Mouse (Mus musculus): ENCODE data around the gene Suclg2. TPM values are rescaled to one million over a fixed set of nuclear protein-coding genes. Genes with fewer than 3 reads are reported as not detected.

Suclg2 gene
- polyA plus RNA-seq, 1 experiment from 2014 or later, result 56.5 TPM

- Histone ChIP-seq H3K27me3 (ENCODE audit: control insufficient read depth, insufficient read depth, low read length) (no peaks in the 10 kb centered on the region), H3K9me3 (ENCODE audit: control insufficient read depth, low read length) (no peaks in the 10 kb centered on the region), H3K27ac (replicated peaks; ENCODE audit: low read depth, low read length) (no peak overlapping the region), H3K9ac (ENCODE audit: low read length) (no peak overlapping the region), H3K36me3 (ENCODE audit: control insufficient read depth, insufficient read depth, low read length) (no peaks in the 10 kb centered on the region), H3K4me1 (ENCODE audit: control insufficient read depth, insufficient read depth, low read length) (no peaks in the 10 kb centered on the region), H3K4me2 (ENCODE audit: low read depth, severe bottlenecking) (no peak overlapping the region), H3K4me3 (ENCODE audit: low read depth, low read length) (no peak overlapping the region)
- ATAC-seq (ENCODE audit: insufficient number of reproducible peaks, low FRiP score, low TSS enrichment, low read depth) (no peak), DNase-seq (ENCODE audit: low spot score) (no peak)
- WGBS, result 88% methylated on average over 3 of the region's 3 CpGs
These were observed 1.2 kb upstream of the Suclg2 start for GRCm38 (mm10) chr6:95719791-95720190.

- no peaks in the 10 kb centered on the region for H3K36me3 ChIP-seq (ENCODE audit: control insufficient read depth, insufficient read depth, low read length)
- H3K4me2 ChIP-seq (ENCODE audit: low read depth, severe bottlenecking), result peak overlapping the region; percentile 68; the same call in 1 of the 2 replicates
- WGBS, result 0% methylated on average over 1 of the region's 1 CpGs
- DNase-seq (ENCODE audit: low spot score), result no peak
- no peaks in the 10 kb centered on the region for H3K9me3 ChIP-seq (ENCODE audit: control insufficient read depth, low read length)
- 0 out of 2 replicates have a peak, but pooled peaks cover 1% of the 10 kb centered on the region for H3K4me1 ChIP-seq (ENCODE audit: control insufficient read depth, insufficient read depth, low read length)
- ATAC-seq (ENCODE audit: insufficient number of reproducible peaks, low FRiP score, low TSS enrichment, low read depth), result peak; percentile 29
- no peaks in the 10 kb centered on the region for H3K27me3 ChIP-seq (ENCODE audit: control insufficient read depth, insufficient read depth, low read length)
- H3K9ac ChIP-seq (ENCODE audit: low read length), result peak overlapping the region; percentile 27; the same call in 1 of the 2 replicates
- peak overlapping the region; percentile 69 for H3K4me3 ChIP-seq (ENCODE audit: low read depth, low read length)
- no peak overlapping the region for H3K27ac ChIP-seq (replicated peaks; ENCODE audit: low read depth, low read length)
These were observed 351 bp upstream of the Suclg2 start for GRCm38 (mm10) chr6:95718969-95719333.

GRCm38 (mm10) chr6:95717071-95717470 lies 1.5 kb downstream of the Suclg2 start:
- H3K4me2 ChIP-seq (ENCODE audit: low read depth, severe bottlenecking), result no peak overlapping the region
- H3K36me3 ChIP-seq (ENCODE audit: control insufficient read depth, insufficient read depth, low read length), result no peaks in the 10 kb centered on the region
- ATAC-seq (ENCODE audit: insufficient number of reproducible peaks, low FRiP score, low TSS enrichment, low read depth) (no peak), DNase-seq (ENCODE audit: low spot score) (no peak)
- H3K27ac ChIP-seq (replicated peaks; ENCODE audit: low read depth, low read length), result no peak overlapping the region
- no peaks in the 10 kb centered on the region for H3K9me3 ChIP-seq (ENCODE audit: control insufficient read depth, low read length)
- H3K4me1 ChIP-seq (ENCODE audit: control insufficient read depth, insufficient read depth, low read length), result 0 out of 2 replicates have a peak, but pooled peaks cover 5% of the 10 kb centered on the region
- H3K4me3 ChIP-seq (ENCODE audit: low read depth, low read length), result no peak overlapping the region
- 78% methylated on average over 3 of the region's 3 CpGs for WGBS
- no peaks in the 10 kb centered on the region for H3K27me3 ChIP-seq (ENCODE audit: control insufficient read depth, insufficient read depth, low read length)
- H3K9ac ChIP-seq (ENCODE audit: low read length), result no peak overlapping the region

GRCm38 (mm10) chr6:95716476-95716875 lies 2.1 kb downstream of the Suclg2 start:
- no peak overlapping the region for H3K4me3 ChIP-seq (ENCODE audit: low read depth, low read length)
- H3K27ac ChIP-seq (replicated peaks; ENCODE audit: low read depth, low read length), result no peak overlapping the region
- H3K9ac ChIP-seq (ENCODE audit: low read length), result no peak overlapping the region
- 90% methylated on average over 5 of the region's 5 CpGs for WGBS
- 0 out of 2 replicates have a peak, but pooled peaks cover 5% of the 10 kb centered on the region for H3K4me1 ChIP-seq (ENCODE audit: control insufficient read depth, insufficient read depth, low read length)
- no peaks in the 10 kb centered on the region for H3K9me3 ChIP-seq (ENCODE audit: control insufficient read depth, low read length)
- no peak for DNase-seq (ENCODE audit: low spot score)
- ATAC-seq (ENCODE audit: insufficient number of reproducible peaks, low FRiP score, low TSS enrichment, low read depth), result no peak
- H3K36me3 ChIP-seq (ENCODE audit: control insufficient read depth, insufficient read depth, low read length), result no peaks in the 10 kb centered on the region
- no peaks in the 10 kb centered on the region for H3K27me3 ChIP-seq (ENCODE audit: control insufficient read depth, insufficient read depth, low read length)
- no peak overlapping the region for H3K4me2 ChIP-seq (ENCODE audit: low read depth, severe bottlenecking)

GRCm38 (mm10) chr6:95713245-95713644 lies 5.4 kb downstream of the Suclg2 start:
- ATAC-seq (ENCODE audit: insufficient number of reproducible peaks, low FRiP score, low TSS enrichment, low read depth), result no peak
- H3K9me3 ChIP-seq (ENCODE audit: control insufficient read depth, low read length), result no peaks in the 10 kb centered on the region
- no peak overlapping the region for H3K4me2 ChIP-seq (ENCODE audit: low read depth, severe bottlenecking)
- H3K4me1 ChIP-seq (ENCODE audit: control insufficient read depth, insufficient read depth, low read length), result peaks cover 8% of the 10 kb centered on the region; the same call in 1 of the 2 replicates
- no peaks in the 10 kb centered on the region for H3K27me3 ChIP-seq (ENCODE audit: control insufficient read depth, insufficient read depth, low read length)
- no peaks in the 10 kb centered on the region for H3K36me3 ChIP-seq (ENCODE audit: control insufficient read depth, insufficient read depth, low read length)
- no peak overlapping the region for H3K9ac ChIP-seq (ENCODE audit: low read length)
- DNase-seq (ENCODE audit: low spot score), result no peak
- WGBS, result 22% methylated on average over 5 of the region's 5 CpGs
- no peak overlapping the region for H3K27ac ChIP-seq (replicated peaks; ENCODE audit: low read depth, low read length)
- H3K4me3 ChIP-seq (ENCODE audit: low read depth, low read length), result no peak overlapping the region

GRCm38 (mm10) chr6:95712081-95712480 lies 6.5 kb downstream of the Suclg2 start:
- no peak overlapping the region for H3K4me2 ChIP-seq (ENCODE audit: low read depth, severe bottlenecking)
- H3K9me3 ChIP-seq (ENCODE audit: control insufficient read depth, low read length), result no peaks in the 10 kb centered on the region
- H3K4me3 ChIP-seq (ENCODE audit: low read depth, low read length), result no peak overlapping the region
- WGBS, result 80% methylated on average over 4 of the region's 4 CpGs
- H3K36me3 ChIP-seq (ENCODE audit: control insufficient read depth, insufficient read depth, low read length), result no peaks in the 10 kb centered on the region
- DNase-seq (ENCODE audit: low spot score), result no peak
- H3K9ac ChIP-seq (ENCODE audit: low read length), result no peak overlapping the region
- no peak for ATAC-seq (ENCODE audit: insufficient number of reproducible peaks, low FRiP score, low TSS enrichment, low read depth)
- no peak overlapping the region for H3K27ac ChIP-seq (replicated peaks; ENCODE audit: low read depth, low read length)
- no peaks in the 10 kb centered on the region for H3K27me3 ChIP-seq (ENCODE audit: control insufficient read depth, insufficient read depth, low read length)
- H3K4me1 ChIP-seq (ENCODE audit: control insufficient read depth, insufficient read depth, low read length), result peaks cover 8% of the 10 kb centered on the region; the same call in 1 of the 2 replicates

GRCm38 (mm10) chr6:95711671-95712070 lies 6.9 kb downstream of the Suclg2 start:
- no peak overlapping the region for H3K4me2 ChIP-seq (ENCODE audit: low read depth, severe bottlenecking)
- ATAC-seq (ENCODE audit: insufficient number of reproducible peaks, low FRiP score, low TSS enrichment, low read depth), result no peak
- no peaks in the 10 kb centered on the region for H3K36me3 ChIP-seq (ENCODE audit: control insufficient read depth, insufficient read depth, low read length)
- H3K9ac ChIP-seq (ENCODE audit: low read length), result no peak overlapping the region
- H3K4me1 ChIP-seq (ENCODE audit: control insufficient read depth, insufficient read depth, low read length), result peaks cover 8% of the 10 kb centered on the region; the same call in 1 of the 2 replicates
- H3K4me3 ChIP-seq (ENCODE audit: low read depth, low read length), result no peak overlapping the region
- DNase-seq (ENCODE audit: low spot score), result no peak
- H3K9me3 ChIP-seq (ENCODE audit: control insufficient read depth, low read length), result no peaks in the 10 kb centered on the region
- no peaks in the 10 kb centered on the region for H3K27me3 ChIP-seq (ENCODE audit: control insufficient read depth, insufficient read depth, low read length)
- H3K27ac ChIP-seq (replicated peaks; ENCODE audit: low read depth, low read length), result no peak overlapping the region
- 67% methylated on average over 3 of the region's 3 CpGs for WGBS

GRCm38 (mm10) chr6:95710886-95711285 lies 7.7 kb downstream of the Suclg2 start:
- ATAC-seq (ENCODE audit: insufficient number of reproducible peaks, low FRiP score, low TSS enrichment, low read depth) (no peak), DNase-seq (ENCODE audit: low spot score) (no peak)
- H3K27ac ChIP-seq (replicated peaks; ENCODE audit: low read depth, low read length), result no peak overlapping the region
- H3K36me3 ChIP-seq (ENCODE audit: control insufficient read depth, insufficient read depth, low read length), result no peaks in the 10 kb centered on the region
- no peak overlapping the region for H3K9ac ChIP-seq (ENCODE audit: low read length)
- 91% methylated on average over 6 of the region's 6 CpGs for WGBS
- no peak overlapping the region for H3K4me3 ChIP-seq (ENCODE audit: low read depth, low read length)
- H3K4me1 ChIP-seq (ENCODE audit: control insufficient read depth, insufficient read depth, low read length), result peaks cover 8% of the 10 kb centered on the region; the same call in 1 of the 2 replicates
- no peaks in the 10 kb centered on the region for H3K27me3 ChIP-seq (ENCODE audit: control insufficient read depth, insufficient read depth, low read length)
- no peaks in the 10 kb centered on the region for H3K9me3 ChIP-seq (ENCODE audit: control insufficient read depth, low read length)
- H3K4me2 ChIP-seq (ENCODE audit: low read depth, severe bottlenecking), result no peak overlapping the region

GRCm38 (mm10) chr6:95709531-95709930 lies 9.1 kb downstream of the Suclg2 start:
- no peaks in the 10 kb centered on the region for H3K27me3 ChIP-seq (ENCODE audit: control insufficient read depth, insufficient read depth, low read length)
- H3K9ac ChIP-seq (ENCODE audit: low read length), result no peak overlapping the region
- H3K9me3 ChIP-seq (ENCODE audit: control insufficient read depth, low read length), result no peaks in the 10 kb centered on the region
- ATAC-seq (ENCODE audit: insufficient number of reproducible peaks, low FRiP score, low TSS enrichment, low read depth) (no peak), DNase-seq (ENCODE audit: low spot score) (no peak)
- H3K4me1 ChIP-seq (ENCODE audit: control insufficient read depth, insufficient read depth, low read length), result peaks cover 8% of the 10 kb centered on the region; the same call in 1 of the 2 replicates
- 33% methylated on average over 4 of the region's 4 CpGs for WGBS
- H3K36me3 ChIP-seq (ENCODE audit: control insufficient read depth, insufficient read depth, low read length), result no peaks in the 10 kb centered on the region
- H3K4me3 ChIP-seq (ENCODE audit: low read depth, low read length), result no peak overlapping the region
- no peak overlapping the region for H3K4me2 ChIP-seq (ENCODE audit: low read depth, severe bottlenecking)
- H3K27ac ChIP-seq (replicated peaks; ENCODE audit: low read depth, low read length), result no peak overlapping the region
